Mouse (Mus musculus): ENCODE results near the gene 7530416G11Rik. TPM values are rescaled to one million over a fixed set of nuclear protein-coding genes. Genes with fewer than 3 reads are reported as not detected.

Gene 7530416G11Rik
- polyA plus RNA-seq, 1 experiment from 2014 or later, result not detected

- 23% methylated on average over 3 of the region's 3 CpGs for WGBS
- peak; percentile 61 for TF ChIP-seq CTCF (IDR thresholded peaks at IDR 0.05; ENCODE audit: low read depth)
- no peak overlapping the region for H3K27ac ChIP-seq (ENCODE audit: low read depth)
These were observed 22.4 kb downstream of the 7530416G11Rik start for GRCm38 (mm10) chr15:85480630-85481029.

GRCm38 (mm10) chr15:85479919-85480318, 23.1 kb downstream of the 7530416G11Rik start:
- H3K36me3 ChIP-seq (ENCODE audit: insufficient read depth), result no peaks in the 10 kb centered on the region
- DNase-seq (no peak), ATAC-seq (ENCODE audit: insufficient read depth) (peak; percentile 57)
- 30% methylated on average over 5 of the region's 5 CpGs for WGBS
- no peak overlapping the region for H3K4me2 ChIP-seq
- no peaks in the 10 kb centered on the region for H3K4me1 ChIP-seq (ENCODE audit: insufficient read depth)
- peak overlapping the region; percentile 58; the same call in 1 of the 2 replicates for H3K27ac ChIP-seq (ENCODE audit: low read depth)
- no peak for TF ChIP-seq CTCF (IDR thresholded peaks at IDR 0.05; ENCODE audit: low read depth)
- H3K9ac ChIP-seq, result no peak overlapping the region
- no peaks in the 10 kb centered on the region for H3K27me3 ChIP-seq (ENCODE audit: insufficient read depth, low read length)
- H3K9me3 ChIP-seq (ENCODE audit: low read depth, low read length), result no peaks in the 10 kb centered on the region
- H3K4me3 ChIP-seq (ENCODE audit: low read depth, low read length), result no peak overlapping the region

More at GRCm38 (mm10) chr15:85480630-85481029, 22.4 kb downstream of the 7530416G11Rik start:
- Histone ChIP-seq H3K4me1 (ENCODE audit: insufficient read depth) (no peaks in the 10 kb centered on the region), H3K4me3 (ENCODE audit: low read depth, low read length) (no peak overlapping the region), H3K27me3 (ENCODE audit: insufficient read depth, low read length) (no peaks in the 10 kb centered on the region), H3K36me3 (ENCODE audit: insufficient read depth) (no peaks in the 10 kb centered on the region), H3K9me3 (ENCODE audit: low read depth, low read length) (no peaks in the 10 kb centered on the region), H3K9ac (no peak overlapping the region), H3K4me2 (no peak overlapping the region)
- DNase-seq (peak; percentile 52), ATAC-seq (ENCODE audit: insufficient read depth) (peak; percentile 54)

- Histone ChIP-seq H3K27me3 (ENCODE audit: insufficient read depth, low read length) (no peaks in the 10 kb centered on the region), H3K36me3 (ENCODE audit: insufficient read depth) (no peaks in the 10 kb centered on the region), H3K4me2 (no peak overlapping the region), H3K4me3 (ENCODE audit: low read depth, low read length) (no peak overlapping the region), H3K9me3 (ENCODE audit: low read depth, low read length) (no peaks in the 10 kb centered on the region), H3K9ac (no peak overlapping the region), H3K27ac (ENCODE audit: low read depth) (peak overlapping the region; percentile 58; the same call in 1 of the 2 replicates), H3K4me1 (ENCODE audit: insufficient read depth) (no peaks in the 10 kb centered on the region)
- 68% methylated on average over 12 of the region's 12 CpGs for WGBS
- ATAC-seq (ENCODE audit: insufficient read depth), result no peak
- no peak for TF ChIP-seq CTCF (IDR thresholded peaks at IDR 0.05; ENCODE audit: low read depth)
- DNase-seq, result no peak
These were observed 23.7 kb downstream of the 7530416G11Rik start for GRCm38 (mm10) chr15:85479365-85479764.

GRCm38 (mm10) chr15:85477584-85477983, 25.4 kb downstream of the 7530416G11Rik start:
- no peak for ATAC-seq (ENCODE audit: insufficient read depth)
- H3K4me3 ChIP-seq (ENCODE audit: low read depth, low read length), result no peak overlapping the region
- peak; percentile 87 for TF ChIP-seq CTCF (IDR thresholded peaks at IDR 0.05; ENCODE audit: low read depth)
- WGBS, result 12% methylated on average over 1 of the region's 1 CpGs
- H3K27ac ChIP-seq (ENCODE audit: low read depth), result no peak overlapping the region
- H3K4me2 ChIP-seq, result no peak overlapping the region
- H3K36me3 ChIP-seq (ENCODE audit: insufficient read depth), result no peaks in the 10 kb centered on the region
- H3K9me3 ChIP-seq (ENCODE audit: low read depth, low read length), result no peaks in the 10 kb centered on the region
- H3K9ac ChIP-seq, result no peak overlapping the region
- H3K4me1 ChIP-seq (ENCODE audit: insufficient read depth), result no peaks in the 10 kb centered on the region
- DNase-seq, result peak; percentile 77
- H3K27me3 ChIP-seq (ENCODE audit: insufficient read depth, low read length), result no peaks in the 10 kb centered on the region

GRCm38 (mm10) chr15:85474697-85475096, 28.3 kb downstream of the 7530416G11Rik start:
- no peak overlapping the region for H3K4me3 ChIP-seq (ENCODE audit: low read depth, low read length)
- H3K36me3 ChIP-seq (ENCODE audit: insufficient read depth), result no peaks in the 10 kb centered on the region
- no peak overlapping the region for H3K4me2 ChIP-seq
- no peak overlapping the region for H3K27ac ChIP-seq (ENCODE audit: low read depth)
- WGBS, result 55% methylated on average over 3 of the region's 3 CpGs
- DNase-seq (peak; percentile 43), ATAC-seq (ENCODE audit: insufficient read depth) (no peak)
- no peaks in the 10 kb centered on the region for H3K4me1 ChIP-seq (ENCODE audit: insufficient read depth)
- no peaks in the 10 kb centered on the region for H3K27me3 ChIP-seq (ENCODE audit: insufficient read depth, low read length)
- H3K9me3 ChIP-seq (ENCODE audit: low read depth, low read length), result no peaks in the 10 kb centered on the region
- TF ChIP-seq CTCF (IDR thresholded peaks at IDR 0.05; ENCODE audit: low read depth), result no peak
- H3K9ac ChIP-seq, result no peak overlapping the region

GRCm38 (mm10) chr15:85469401-85469800, 33.6 kb downstream of the 7530416G11Rik start:
- Histone ChIP-seq H3K36me3 (ENCODE audit: insufficient read depth) (peaks cover 30% of the 10 kb centered on the region), H3K27ac (ENCODE audit: low read depth) (no peak overlapping the region), H3K27me3 (ENCODE audit: insufficient read depth, low read length) (no peaks in the 10 kb centered on the region), H3K9ac (no peak overlapping the region), H3K9me3 (ENCODE audit: low read depth, low read length) (no peaks in the 10 kb centered on the region), H3K4me1 (ENCODE audit: insufficient read depth) (no peaks in the 10 kb centered on the region), H3K4me2 (no peak overlapping the region), H3K4me3 (ENCODE audit: low read depth, low read length) (no peak overlapping the region)
- no peak for ATAC-seq (ENCODE audit: insufficient read depth)
- 54% methylated on average over 6 of the region's 6 CpGs for WGBS
- TF ChIP-seq CTCF (IDR thresholded peaks at IDR 0.05; ENCODE audit: low read depth), result no peak
- no peak for DNase-seq

GRCm38 (mm10) chr15:85466456-85467067, 36.5 kb downstream of the 7530416G11Rik start:
- no peak overlapping the region for H3K4me2 ChIP-seq
- H3K4me1 ChIP-seq (ENCODE audit: insufficient read depth), result no peaks in the 10 kb centered on the region
- H3K36me3 ChIP-seq (ENCODE audit: insufficient read depth), result peaks cover 55% of the 10 kb centered on the region
- no peak overlapping the region for H3K27ac ChIP-seq (ENCODE audit: low read depth)
- no peak overlapping the region for H3K4me3 ChIP-seq (ENCODE audit: low read depth, low read length)
- TF ChIP-seq CTCF (IDR thresholded peaks at IDR 0.05; ENCODE audit: low read depth), result no peak
- H3K9me3 ChIP-seq (ENCODE audit: low read depth, low read length), result no peaks in the 10 kb centered on the region
- no peak for ATAC-seq (ENCODE audit: insufficient read depth)
- H3K9ac ChIP-seq, result no peak overlapping the region
- DNase-seq, result no peak
- 88% methylated on average over 5 of the region's 5 CpGs for WGBS
- no peaks in the 10 kb centered on the region for H3K27me3 ChIP-seq (ENCODE audit: insufficient read depth, low read length)

All from lung, embryonic 14.5 days (tissue).